Mouse (Mus musculus) layer of hippocampus, postnatal 36 days (tissue): ENCODE data around the gene Lce3c. TPM values are rescaled to one million over a fixed set of nuclear protein-coding genes. Genes with fewer than 3 reads are reported as not detected.
A peak's percentile ranks its signal among the peaks of the same experiment; 100 is the strongest.

Experiments used
- DNase-seq, 2 experiments: peaks; one replicate each; pipeline ENCODE4 v3.0.0; 2022
- total RNA-seq, 2 experiments: library from RNA; stranded (reverse); gene quantifications; 2 replicates each; pipeline ENCODE4 v1.2.3; 2021

Lce3c gene
- total RNA-seq = not detected

DNA sequence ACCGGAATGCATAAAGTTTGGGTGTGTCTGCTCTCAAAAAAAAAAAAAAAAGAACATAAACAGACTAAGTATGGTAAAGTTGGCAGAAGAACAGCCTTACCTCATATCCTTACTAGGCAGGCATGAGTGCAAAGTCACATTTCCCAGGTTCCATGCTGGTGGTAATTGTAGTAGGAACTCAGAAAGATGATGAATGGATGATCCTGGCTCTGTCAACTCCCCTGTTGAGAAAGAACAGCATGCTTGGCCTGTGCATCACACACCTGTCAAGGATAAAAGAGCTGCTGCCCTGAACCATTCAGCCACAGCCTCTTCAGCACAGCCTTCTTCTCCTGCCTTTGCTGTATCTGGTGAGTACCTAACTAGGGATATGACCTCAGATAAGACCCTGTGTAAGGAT is at the start of gene Lce3c:
Gene Lce3c (plus strand): TSS at position 301 of the 400 bp plus-strand sequence.
- no peak for DNase-seq

DNA sequence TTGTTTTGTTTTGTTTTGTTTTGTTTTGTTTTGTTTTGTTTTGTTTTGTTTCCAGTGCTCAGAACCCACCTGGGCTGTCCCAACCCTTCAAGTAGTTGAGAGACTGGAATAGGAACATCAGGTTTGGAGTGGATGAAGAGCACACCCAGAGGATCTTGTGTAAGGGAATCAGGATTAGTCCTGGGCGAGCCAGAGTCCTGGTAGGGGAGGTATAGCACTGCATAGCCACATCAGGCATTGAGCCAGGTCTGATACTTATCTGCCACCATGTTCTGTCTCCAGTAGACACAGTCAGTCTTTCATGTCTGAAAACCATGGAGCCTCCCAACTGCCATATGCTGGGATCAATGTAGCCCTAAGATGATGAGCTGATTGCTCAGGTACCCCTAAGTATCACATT is 49.8 kb upstream of the Lce3c start:
- no peak for DNase-seq

DNA sequence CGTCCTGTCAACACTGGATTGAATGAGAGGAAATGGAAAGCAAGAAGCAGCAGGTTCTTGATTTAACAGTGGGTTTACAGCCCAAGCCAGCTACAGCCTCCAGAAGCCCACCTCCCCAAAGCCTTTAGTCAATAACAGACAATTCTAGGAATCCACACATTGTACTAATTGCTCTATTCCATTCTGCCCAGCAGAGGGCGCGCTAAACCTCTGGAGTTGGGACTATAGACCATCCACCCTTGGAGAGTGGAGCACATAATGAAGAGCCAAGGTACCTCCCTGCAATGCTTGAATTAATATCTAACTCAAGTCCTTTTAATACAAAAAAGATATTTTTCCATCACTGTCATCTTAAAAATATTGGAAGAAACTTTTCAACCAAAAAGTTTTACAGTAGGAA is 41.3 kb upstream of the Lce3c start:
- DNase-seq = peak; percentile 7

DNA sequence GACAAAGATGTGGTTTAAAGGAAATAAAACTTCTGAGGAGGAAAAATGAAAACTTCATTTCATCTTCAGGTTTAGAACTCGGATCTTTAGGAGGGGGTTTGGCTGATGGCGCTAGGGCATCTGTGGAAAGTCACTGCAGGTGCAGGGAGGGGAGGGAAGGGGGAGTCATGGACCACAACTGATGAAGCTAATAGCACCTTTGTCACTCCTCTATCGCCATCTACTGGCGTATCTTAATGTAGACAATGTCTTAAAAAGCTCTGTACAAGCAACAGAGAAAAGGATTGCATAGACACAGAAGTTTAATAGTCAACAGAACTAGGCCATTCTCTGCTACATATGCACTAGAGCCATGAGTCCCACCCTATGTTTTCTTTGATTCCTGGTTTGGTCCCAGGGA is 40.6 kb upstream of the Lce3c start:
- DNase-seq = no peak

DNA sequence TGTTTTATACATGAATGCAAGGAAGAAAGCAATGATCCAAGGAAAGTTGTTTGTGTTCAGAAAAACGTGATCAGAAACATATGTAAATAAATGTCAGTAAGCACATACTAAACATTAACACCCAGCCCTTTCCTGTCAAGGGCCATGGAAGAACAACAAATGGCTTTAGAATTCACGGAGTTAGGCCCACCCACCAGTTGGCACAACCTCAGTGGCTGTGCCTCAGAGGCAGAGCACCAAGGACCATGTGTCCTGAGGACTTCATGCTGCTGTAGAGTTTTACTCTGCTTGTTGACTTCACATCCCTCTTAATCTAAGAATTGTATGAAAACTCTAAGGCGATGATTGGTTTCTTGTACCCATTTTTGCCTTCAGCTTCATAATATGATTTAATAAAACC is 39.1 kb upstream of the Lce3c start:
- no peak for DNase-seq

DNA sequence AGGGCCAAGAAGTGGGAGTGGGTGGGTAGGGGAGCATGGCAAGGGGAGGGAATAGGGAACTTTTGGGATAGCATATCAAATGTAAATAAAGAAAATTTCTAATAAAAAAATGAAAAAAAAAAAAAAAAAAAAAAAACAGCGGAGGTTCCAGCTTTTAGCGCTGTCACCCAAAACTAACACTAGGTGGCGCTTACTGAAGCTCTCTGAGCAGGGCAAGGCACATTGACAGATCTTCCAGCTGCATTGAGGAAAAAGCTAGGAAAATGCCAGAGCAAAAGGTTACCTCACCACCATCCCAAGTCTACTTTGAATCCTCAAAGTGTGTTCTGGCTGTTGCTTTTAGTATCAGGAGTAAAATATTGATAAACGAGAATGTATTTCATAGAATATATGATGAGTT is 36.7 kb upstream of the Lce3c start:
- no peak for DNase-seq

DNA sequence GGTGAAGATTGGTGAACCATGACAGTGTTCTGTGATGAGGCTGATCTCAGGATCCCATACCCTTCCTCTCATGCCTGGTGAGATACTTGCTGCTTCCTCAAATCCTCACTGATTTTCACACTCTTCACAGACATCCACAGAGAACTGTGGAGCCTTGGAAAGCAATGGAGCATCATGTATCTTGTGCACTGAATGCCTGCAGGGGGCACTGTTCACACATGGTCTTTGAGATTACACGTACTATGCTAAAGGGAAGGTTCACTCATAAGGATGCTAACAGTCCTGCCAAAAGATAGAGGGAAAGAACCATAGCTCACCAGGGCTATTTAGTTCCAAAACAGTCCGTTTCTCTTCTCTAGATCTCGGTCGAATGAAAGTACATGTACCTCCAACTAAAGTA is 23.9 kb upstream of the Lce3c start:
- peak in 1 of 2 experiments; percentile 21 for DNase-seq

DNA sequence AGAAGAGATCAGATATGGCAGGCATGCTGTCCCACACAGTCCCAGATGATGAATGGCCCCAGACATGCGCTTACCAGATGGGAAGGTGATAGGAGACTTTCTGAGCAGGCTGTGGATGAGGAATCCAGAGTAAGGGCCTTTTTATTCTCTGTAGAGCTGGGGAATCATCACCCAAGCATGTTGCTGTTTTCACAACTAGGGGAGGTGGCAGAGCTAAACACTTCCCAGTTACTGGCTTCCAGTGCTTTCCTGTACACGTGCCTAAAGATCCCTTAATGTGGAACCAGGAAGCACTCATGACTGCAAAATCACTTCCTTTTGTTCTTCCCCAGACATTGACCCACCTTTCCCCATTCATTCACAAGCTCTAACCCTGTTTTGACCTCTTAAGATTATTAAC is 18.2 kb upstream of the Lce3c start, which contains the start of gene Lce3a:
Gene Lce3a (minus strand): TSS at position 101 of the 400 bp plus-strand sequence.
- DNase-seq = no peak

DNA sequence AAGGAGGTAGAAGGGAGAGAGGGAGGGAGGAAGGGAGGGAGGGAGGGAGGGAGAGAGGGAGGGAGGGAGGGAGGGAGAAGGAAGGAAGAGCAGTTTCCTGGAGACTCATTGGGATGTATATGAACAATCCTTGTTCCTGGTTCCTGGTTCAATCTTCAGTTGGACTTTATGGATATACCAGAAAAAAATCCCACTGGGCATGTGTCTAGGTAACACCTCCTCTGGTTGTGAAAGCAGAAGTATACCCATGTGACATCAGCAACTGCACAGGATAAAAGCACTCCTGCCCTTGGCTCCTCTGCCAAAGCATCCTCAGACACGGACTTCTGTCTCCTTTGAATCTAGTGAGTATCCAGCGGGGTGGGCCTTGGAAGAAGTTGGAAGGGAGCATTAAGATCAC is 11.6 kb upstream of the Lce3c start, which contains the start of gene Lce3b:
Gene Lce3b (plus strand): TSS at position 301 of the 400 bp plus-strand sequence.
- no peak for DNase-seq

DNA sequence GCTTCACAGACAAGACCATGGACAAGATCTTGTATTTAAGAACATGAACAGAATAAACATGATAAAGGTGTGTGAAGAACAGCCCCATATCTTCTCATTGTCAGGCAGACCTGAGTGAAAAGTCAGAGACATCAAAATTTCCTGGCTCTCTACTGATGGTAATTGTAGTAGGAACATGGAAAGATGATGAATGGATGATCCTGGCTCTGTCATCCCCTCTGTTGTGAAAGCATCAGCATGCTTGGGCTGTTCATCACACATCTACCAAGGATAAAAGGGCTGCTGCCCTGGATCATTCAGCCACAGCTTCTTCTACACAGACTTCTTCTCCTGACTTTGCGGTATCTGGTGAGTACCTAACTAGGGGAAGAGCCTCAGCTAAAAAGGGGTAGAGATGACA is 12.8 kb downstream of the Lce3c start, which contains the start of gene Lce3d:
Gene Lce3d (plus strand): TSS at position 301 of the 400 bp plus-strand sequence.
- DNase-seq = no peak

DNA sequence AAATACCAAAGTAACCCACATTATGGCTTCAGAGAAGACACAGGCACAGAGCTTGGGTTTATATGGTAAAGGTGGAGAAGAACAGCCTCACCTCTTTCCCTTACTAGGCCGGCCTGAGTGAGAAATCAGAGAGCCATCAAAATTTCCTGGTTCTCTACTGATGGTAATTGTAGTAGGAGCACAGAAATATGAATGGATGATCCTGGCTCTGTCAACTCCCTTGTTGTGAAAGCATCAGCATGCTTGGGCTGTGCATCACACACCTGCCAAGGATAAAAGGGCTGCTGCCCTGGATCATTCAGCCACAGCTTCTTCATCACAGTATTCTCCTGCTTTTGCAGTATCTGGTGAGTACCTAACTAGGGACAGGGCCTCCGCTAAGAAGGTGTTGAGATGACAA is 22.5 kb downstream of the Lce3c start, which contains the start of gene Lce3e:
Gene Lce3e (plus strand): TSS at position 301 of the 400 bp plus-strand sequence.
- no peak for DNase-seq

DNA sequence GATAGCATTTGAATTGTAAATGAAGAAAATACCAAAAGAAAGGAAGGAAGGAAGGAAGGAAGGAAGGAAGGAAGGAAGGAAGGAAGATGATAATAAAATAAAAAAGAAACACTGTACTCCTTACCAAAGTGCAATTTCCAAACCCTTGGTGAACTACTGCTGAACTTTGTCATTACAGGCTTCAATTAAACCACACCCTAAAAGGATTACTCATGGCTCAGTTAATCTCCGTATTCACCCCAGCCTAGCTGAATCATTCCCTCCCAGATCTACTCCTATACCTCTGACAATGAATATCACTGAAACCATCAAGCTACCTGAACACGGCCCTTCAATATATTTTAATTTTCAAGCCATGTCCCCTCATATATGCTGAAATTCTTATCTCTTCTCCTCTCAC is 34.2 kb downstream of the Lce3c start:
- no peak for DNase-seq

DNA sequence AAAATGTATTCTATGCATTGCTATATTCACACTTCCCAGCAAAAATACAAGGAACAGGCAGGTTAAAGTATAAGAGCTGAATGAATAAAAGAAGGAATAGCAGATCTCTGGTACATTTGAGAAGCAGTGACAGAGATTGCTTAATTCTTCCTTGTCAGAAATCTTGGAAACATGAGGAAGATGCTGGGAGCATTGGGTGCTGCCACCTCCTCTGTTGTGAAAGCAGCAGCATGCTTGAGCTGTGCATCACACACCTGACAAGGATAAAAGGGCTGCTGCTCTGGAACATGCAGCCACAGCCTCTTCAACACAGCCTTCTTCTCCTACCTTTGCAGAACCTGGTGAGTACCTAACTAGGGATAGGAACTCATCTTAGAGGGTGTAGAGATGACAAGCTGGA is 47.6 kb downstream of the Lce3c start, which contains the start of gene Lce3f:
Gene Lce3f (plus strand): TSS at position 301 of the 400 bp plus-strand sequence.
- no peak for DNase-seq

Other genes starting within 250 kb of the Lce3c start
- not detected for gene Lce1e, start 235.4 kb upstream of the Lce3c start, total RNA-seq
- gene Lce1f, start 224.1 kb upstream of the Lce3c start, total RNA-seq = not detected
- gene Gm38119, start 205.4 kb upstream of the Lce3c start, total RNA-seq = not detected
- gene Lce1g, start 192.1 kb upstream of the Lce3c start, total RNA-seq = not detected
- not detected for gene Lce1h, start 179.4 kb upstream of the Lce3c start, total RNA-seq
- not detected for gene Lce1i, start 165.6 kb upstream of the Lce3c start, total RNA-seq
- not detected for gene Lce1j, start 154.0 kb upstream of the Lce3c start, total RNA-seq
- gene Lce1k, start 136.6 kb upstream of the Lce3c start, total RNA-seq = not detected
- not detected for gene Kprp, start 117.2 kb upstream of the Lce3c start, total RNA-seq
- gene Lce1l, start 93.2 kb upstream of the Lce3c start, total RNA-seq = not detected
- gene 2310050C09Rik, start 74.3 kb upstream of the Lce3c start, total RNA-seq = not detected
- not detected for gene Lce3a, start 18.3 kb upstream of the Lce3c start, total RNA-seq
- not detected for gene Lce3b, start 11.5 kb upstream of the Lce3c start, total RNA-seq
- gene Lce3d, start 12.9 kb downstream of the Lce3c start, total RNA-seq = not detected
- gene Lce3e, start 22.6 kb downstream of the Lce3c start, total RNA-seq = not detected
- not detected for gene Lce3f, start 47.7 kb downstream of the Lce3c start, total RNA-seq
- not detected for gene Crct1, start 71.2 kb downstream of the Lce3c start, total RNA-seq
- not detected for gene Lce1m, start 74.6 kb downstream of the Lce3c start, total RNA-seq
- gene Gm4858, start 124.3 kb downstream of the Lce3c start, total RNA-seq = not detected
- gene Crnn, start 200.3 kb downstream of the Lce3c start, total RNA-seq = not detected